Mouse (Mus musculus) gastrocnemius, postnatal 14 days (tissue): Measurements from ENCODE around the gene Retn. TPM values are rescaled to one million over a fixed set of nuclear protein-coding genes. Genes with fewer than 3 reads are reported as not detected.

Experiments
- DNase-seq: peaks from one replicate; pipeline ENCODE4 v3.0.0; 2021; ENCODE audit warnings: mixed read lengths
- intact Hi-C: fragments of 180-260 bp; cut with DNase I; formaldehyde crosslinking; loops from one replicate; pipeline ENCODE4 v1.15.1; 2025; ENCODE audit warnings: low total_unique reads
- long read RNA-seq, 2 experiments: library from polyadenylated mRNA; stranded (forward); transcript quantifications; one replicate each; pipeline ENCODE4 v2.0.0; 2021
- total RNA-seq, 2 experiments: library from RNA; stranded (reverse); gene quantifications; 2 replicates each; pipeline ENCODE4 v1.2.3; 2021

The Retn gene
- 1 to 10 TPM in 1 of 2 experiments, not detected in 1; 1.2 TPM for total RNA-seq
- long read RNA-seq, experiment 1: 0 reads
- long read RNA-seq, experiment 2, partial matches to known transcripts: 0 of 1 reads
- long read RNA-seq, experiment 2, other reads (novel, unspliced or antisense): 0 of 1 reads

- intact Hi-C loops: no loop called here
These were observed at the start of gene Retn for GRCm38 (mm10) chr8:3655526-3655925. TSS of gene Retn (plus strand) at chr8:3655770.

GRCm38 (mm10) chr8:3606593-3606992 lies 49.0 kb upstream of the Retn start:
- intact Hi-C loops: no loop called here
- DNase-seq: no peak

More at GRCm38 (mm10) chr8:3655526-3655925, at the start of gene Retn:
- no peak for DNase-seq

GRCm38 (mm10) chr8:3607822-3608221 lies 47.7 kb upstream of the Retn start:
- DNase-seq: no peak
- intact Hi-C loops: no loop called here

- DNase-seq: no peak
- intact Hi-C loops: no loop called here
These were observed 46.3 kb upstream of the Retn start for GRCm38 (mm10) chr8:3609046-3609815.

DNA sequence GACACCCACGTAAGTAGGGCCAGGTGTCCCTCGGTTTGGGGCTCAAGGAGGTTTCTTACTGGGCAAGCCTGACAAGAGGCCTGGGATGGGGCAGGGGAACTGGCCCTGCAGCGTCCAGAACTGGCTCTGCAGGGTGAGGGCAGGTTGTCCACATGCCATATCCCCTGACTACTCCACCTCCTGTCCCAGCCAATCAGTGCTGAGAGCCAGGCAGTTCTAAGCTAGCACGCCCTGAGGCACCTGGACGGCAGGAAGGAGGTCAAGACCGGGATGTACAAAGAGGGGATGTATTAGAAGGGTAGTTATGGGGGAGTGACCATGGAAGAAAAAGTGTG lies 45.8 kb upstream of the Retn start:
- DNase-seq: no peak
- intact Hi-C loops: no loop called here

GRCm38 (mm10) chr8:3621199-3621970 lies 34.2 kb upstream of the Retn start, which contains the start of the genes Xab2 and Pet100:
TSS of gene Xab2 (minus strand) at chr8:3621316.
TSS of gene Pet100 (plus strand) at chr8:3621548.
- intact Hi-C loops: loop anchor here (10.0 kb wide), 1 partner anchor 53 kb away; the partner anchor contains the start of genes Fcor and Trappc5
- peak; percentile 97 for DNase-seq

GRCm38 (mm10) chr8:3622119-3622518 lies 33.5 kb upstream of the Retn start:
- intact Hi-C loops: loop anchor here (10.0 kb wide), 1 partner anchor 53 kb away; the partner anchor contains the start of genes Fcor and Trappc5
- DNase-seq: no peak

DNA sequence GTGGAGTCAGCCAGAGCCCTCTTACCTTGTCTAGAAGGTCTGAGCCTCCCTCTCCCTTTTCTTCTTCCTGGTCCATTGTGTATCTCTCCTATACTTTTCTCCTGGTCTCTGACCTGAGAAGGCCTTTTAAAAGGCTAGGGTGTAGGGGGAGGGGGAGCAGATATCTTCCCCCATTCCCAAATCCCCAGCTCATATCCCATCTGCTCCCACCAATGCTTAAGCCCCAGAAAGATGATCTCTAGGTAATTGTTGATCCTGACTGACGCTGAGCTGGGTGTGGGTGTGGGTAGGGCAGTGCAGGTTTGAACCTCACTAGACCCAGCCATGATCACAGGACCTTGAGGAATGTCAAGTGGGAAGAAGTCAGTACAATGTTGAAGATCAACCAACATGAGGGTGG lies 30.1 kb upstream of the Retn start, which contains the start of gene Pcp2:
Gene Pcp2 (minus strand): TSS at position 101 of the 400 bp plus-strand sequence.
- intact Hi-C loops: loop anchor here (10.0 kb wide), 1 partner anchor 49 kb away; the partner anchor contains the start of genes Fcor and Trappc5
- no peak for DNase-seq

DNA sequence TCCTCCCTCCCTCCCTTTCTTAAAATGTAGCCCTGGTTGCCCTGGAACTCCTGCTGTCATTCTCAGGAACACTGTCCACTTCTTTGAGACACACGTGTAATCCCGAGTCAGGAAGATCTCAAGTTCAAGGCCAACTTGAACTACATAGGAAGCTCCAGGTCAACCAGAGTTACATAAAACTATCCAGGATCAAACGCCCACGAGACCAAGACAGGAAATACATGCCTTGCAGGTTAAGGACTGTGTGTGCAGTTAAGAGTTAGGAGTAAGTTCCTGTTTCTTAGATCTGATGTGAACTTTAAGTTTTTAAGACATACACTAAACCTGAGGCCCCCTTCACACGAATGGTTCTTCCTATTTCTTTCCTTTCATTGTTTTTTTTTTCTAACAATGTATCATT lies 28.6 kb upstream of the Retn start:
- intact Hi-C loops: loop anchor here (10.0 kb wide), 1 partner anchor 48 kb away; the partner anchor contains the start of genes Fcor and Trappc5
- no peak for DNase-seq

DNA sequence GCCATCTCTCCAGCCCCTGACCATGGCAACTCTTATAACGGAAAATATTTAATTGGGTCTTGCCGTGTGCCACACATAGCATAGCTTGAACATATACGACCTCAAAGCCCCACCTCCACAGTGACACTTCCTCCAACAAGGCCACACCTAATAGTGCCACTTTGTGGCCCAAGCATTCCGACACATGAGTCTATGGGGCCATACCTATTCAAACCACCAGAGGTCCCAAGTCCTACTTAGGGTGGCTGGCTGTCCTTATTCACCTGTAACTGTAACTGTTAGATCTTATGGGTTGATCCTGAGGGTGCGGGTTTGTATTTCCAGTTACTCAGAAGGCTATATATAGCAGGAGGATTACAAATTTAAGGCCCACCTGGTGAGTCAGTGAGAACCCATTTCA lies 27.6 kb upstream of the Retn start:
- DNase-seq: no peak
- intact Hi-C loops: loop anchor here (10.0 kb wide), 1 partner anchor 47 kb away; the partner anchor contains the start of genes Fcor and Trappc5

GRCm38 (mm10) chr8:3630647-3631477 lies 24.7 kb upstream of the Retn start, which contains the start of gene Stxbp2:
TSS of gene Stxbp2 (plus strand) at chr8:3630955.
- no peak for DNase-seq

DNA sequence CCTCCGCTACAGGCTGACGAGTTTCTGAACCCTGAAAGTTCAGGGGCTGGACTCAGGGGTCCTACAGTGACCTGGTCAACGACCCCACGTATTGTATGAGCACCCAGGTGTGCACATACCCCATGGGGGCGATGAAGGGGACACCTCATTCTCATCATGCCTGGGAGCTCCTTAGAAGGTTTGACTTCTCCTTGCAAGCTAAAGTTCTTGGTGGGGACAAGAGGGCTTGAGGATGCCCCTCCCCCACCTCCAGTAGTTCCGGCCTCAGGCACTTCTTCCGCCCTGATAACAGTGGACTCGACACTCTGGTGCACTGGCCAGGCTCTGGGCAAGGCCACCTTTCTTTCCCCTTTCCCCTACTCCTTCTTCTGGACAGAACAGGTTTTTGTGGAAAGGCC lies 24.1 kb upstream of the Retn start:
- DNase-seq: no peak
- intact Hi-C loops: no loop called here

More at GRCm38 (mm10) chr8:3630647-3631477, 24.7 kb upstream of the Retn start, which contains the start of gene Stxbp2:
- intact Hi-C loops: no loop called here

GRCm38 (mm10) chr8:3645804-3646203 lies 9.8 kb upstream of the Retn start:
- intact Hi-C loops: no loop called here

GRCm38 (mm10) chr8:3646824-3647531 lies 8.6 kb upstream of the Retn start:
- intact Hi-C loops: no loop called here

More at GRCm38 (mm10) chr8:3645804-3646203, 9.8 kb upstream of the Retn start:
- DNase-seq: peak; percentile 29

GRCm38 (mm10) chr8:3647561-3647960 lies 8.0 kb upstream of the Retn start:
- no peak for DNase-seq
- intact Hi-C loops: no loop called here

More at GRCm38 (mm10) chr8:3646824-3647531, 8.6 kb upstream of the Retn start:
- DNase-seq: no peak

- no peak for DNase-seq
- intact Hi-C loops: no loop called here
These were observed 7.3 kb upstream of the Retn start for GRCm38 (mm10) chr8:3648268-3648667.

DNA sequence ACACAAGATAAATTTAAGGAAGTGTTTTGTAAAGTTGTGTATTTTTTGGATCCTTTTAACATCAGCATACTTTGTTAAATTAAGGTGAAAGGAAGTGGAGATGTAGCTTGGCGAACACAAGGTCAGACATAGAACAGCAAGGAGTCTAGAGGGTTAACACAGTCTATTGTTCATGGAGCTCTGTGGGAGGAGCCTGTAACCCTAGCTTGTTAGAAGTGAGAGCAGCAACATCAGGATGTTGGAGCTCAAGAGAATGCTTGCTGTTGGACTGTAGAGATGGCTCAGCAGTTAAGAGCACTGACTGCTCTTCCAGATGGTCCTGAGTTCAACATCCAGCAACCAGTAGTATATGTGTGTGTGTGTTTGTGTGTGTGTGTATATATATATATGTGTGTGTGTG lies 6.6 kb upstream of the Retn start:
- intact Hi-C loops: no loop called here
- DNase-seq: no peak

GRCm38 (mm10) chr8:3652845-3653244 lies 2.7 kb upstream of the Retn start:
- intact Hi-C loops: no loop called here
- DNase-seq: no peak
